In genomic region chr5:103380785-103381527, GRCm38 (mm10) we compare ENCODE assay signal across 16 mouse cellular contexts. TPM values are rescaled to one million over a fixed set of nuclear protein-coding genes. Genes with fewer than 3 reads are reported as not detected.
DNase-seq lines count a peak whose midpoint lies in the region; ATAC-seq and TF ChIP-seq lines count a peak whose summit lies in the region.
"Had no signal": no experiment of that assay in that cellular context is flagged by ENCODE, and none has a peak within 500 bp of the region (broad histone marks: within the 10 kb centered on the region; RNA-seq: fewer than 3 reads in every experiment).

No protein-coding gene starts in this region.

- peak; percentile 47 for TF ChIP-seq CTCF in lung, embryonic 14.5 days (IDR thresholded peaks at IDR 0.05; ENCODE audit: low read depth)

- H3K4me2 ChIP-seq in heart, embryonic 15.5 days = no peak overlapping the region
- H3K4me2 ChIP-seq in heart, embryonic 11.5 days = no peak overlapping the region
- H3K4me2 ChIP-seq in lung, embryonic 14.5 days = no peak overlapping the region
- no peak overlapping the region for H3K4me2 ChIP-seq in forebrain, embryonic 11.5 days (ENCODE audit: low read depth, low read length, severe bottlenecking)
- no peak overlapping the region for H3K4me2 ChIP-seq in hindbrain, embryonic 14.5 days (replicated peaks)
- H3K4me2 ChIP-seq: embryonic facial prominence, embryonic 12.5 days; hindbrain, embryonic 12.5 days; limb, embryonic 13.5 days had no signal

- no peaks in the 10 kb centered on the region for H3K9me3 ChIP-seq in heart, embryonic 15.5 days (replicated peaks)
- H3K9me3 ChIP-seq in heart, embryonic 11.5 days (replicated peaks; ENCODE audit: control insufficient read depth, low read length) = no peaks in the 10 kb centered on the region
- no peaks in the 10 kb centered on the region for H3K9me3 ChIP-seq in lung, embryonic 14.5 days (ENCODE audit: low read depth, low read length)
- no peaks in the 10 kb centered on the region for H3K9me3 ChIP-seq in forebrain, embryonic 11.5 days (ENCODE audit: control insufficient read depth, low read length)
- H3K9me3 ChIP-seq in hindbrain, embryonic 14.5 days (ENCODE audit: control insufficient read depth, low read length) = no peaks in the 10 kb centered on the region
- H3K9me3 ChIP-seq: embryonic facial prominence, embryonic 12.5 days; hindbrain, embryonic 12.5 days; limb, embryonic 13.5 days had no signal

- WGBS in heart, embryonic 15.5 days = 56% methylated on average over 11 of the region's 11 CpGs
- WGBS in heart, embryonic 11.5 days (ENCODE audit: insufficient replicate concordance) = 62% methylated on average over 11 of the region's 11 CpGs
- WGBS in lung, embryonic 14.5 days = 61% methylated on average over 11 of the region's 11 CpGs
- 45% methylated on average over 11 of the region's 11 CpGs for WGBS in forebrain, embryonic 11.5 days
- WGBS in hindbrain, embryonic 14.5 days = 73% methylated on average over 11 of the region's 11 CpGs

- no peak overlapping the region for H3K4me3 ChIP-seq in heart, embryonic 15.5 days
- no peak overlapping the region for H3K4me3 ChIP-seq in heart, embryonic 11.5 days (ENCODE audit: low read depth, low read length)
- H3K4me3 ChIP-seq in lung, embryonic 14.5 days (ENCODE audit: low read depth, low read length) = no peak overlapping the region
- H3K4me3 ChIP-seq in forebrain, embryonic 11.5 days (ENCODE audit: low read depth, low read length) = no peak overlapping the region
- no peak overlapping the region for H3K4me3 ChIP-seq in hindbrain, embryonic 14.5 days (replicated peaks; ENCODE audit: low read length)
- H3K4me3 ChIP-seq: embryonic facial prominence, embryonic 12.5 days; hindbrain, embryonic 12.5 days; limb, embryonic 13.5 days had no signal

- peak overlapping the region; percentile 60 for H3K27ac ChIP-seq in heart, embryonic 15.5 days
- H3K27ac ChIP-seq in heart, embryonic 11.5 days (ENCODE audit: low read depth, low read length) = no peak overlapping the region
- H3K27ac ChIP-seq in lung, embryonic 14.5 days (ENCODE audit: low read depth) = peak overlapping the region; percentile 2; the same call in 1 of the 2 replicates
- no peak overlapping the region for H3K27ac ChIP-seq in forebrain, embryonic 11.5 days (ENCODE audit: low read depth, low read length)
- no peak overlapping the region for H3K27ac ChIP-seq in hindbrain, embryonic 14.5 days
- H3K27ac ChIP-seq: embryonic facial prominence, embryonic 12.5 days; hindbrain, embryonic 12.5 days; limb, embryonic 13.5 days had no signal

- peaks cover 22% of the 10 kb centered on the region for H3K4me1 ChIP-seq in heart, embryonic 15.5 days (replicated peaks)
- H3K4me1 ChIP-seq in heart, embryonic 11.5 days (ENCODE audit: control insufficient read depth, insufficient read depth, low read length) = peaks cover 4% of the 10 kb centered on the region; the same call in 1 of the 2 replicates
- no peaks in the 10 kb centered on the region for H3K4me1 ChIP-seq in lung, embryonic 14.5 days (ENCODE audit: insufficient read depth)
- no peaks in the 10 kb centered on the region; the same call in 1 of the 2 replicates for H3K4me1 ChIP-seq in forebrain, embryonic 11.5 days (replicated peaks; ENCODE audit: control insufficient read depth, insufficient read depth, low read length)
- no peaks in the 10 kb centered on the region for H3K4me1 ChIP-seq in hindbrain, embryonic 14.5 days (replicated peaks; ENCODE audit: control insufficient read depth, insufficient read depth, low read length)

- no peak overlapping the region for H3K9ac ChIP-seq in heart, embryonic 15.5 days
- no peak overlapping the region for H3K9ac ChIP-seq in heart, embryonic 11.5 days (ENCODE audit: low read depth, low read length)
- H3K9ac ChIP-seq in lung, embryonic 14.5 days = no peak overlapping the region
- H3K9ac ChIP-seq in forebrain, embryonic 11.5 days (ENCODE audit: low read length) = no peak overlapping the region
- H3K9ac ChIP-seq in hindbrain, embryonic 14.5 days = no peak overlapping the region
- H3K9ac ChIP-seq: embryonic facial prominence, embryonic 12.5 days; hindbrain, embryonic 12.5 days; limb, embryonic 13.5 days had no signal

- peak; percentile 61 for DNase-seq in lung, embryonic 14.5 days
- no peak for DNase-seq in lung, postnatal 25 days (ENCODE audit: low spot score)
- DNase-seq in forebrain, embryonic 11.5 days (ENCODE audit: low spot score) = no peak
- peak; percentile 9 to 36 for DNase-seq in natural killer cell, adult 2 months (ENCODE audit: low spot score in 2 of 2)
- DNase-seq in left cerebral cortex, adult 8-10 months (ENCODE audit: low spot score in 2 of 2) = no peak
- DNase-seq in hindbrain, embryonic 14.5 days (ENCODE audit: low spot score) = no peak
- DNase-seq: cerebellum, adult 8-10 months; kidney, adult 8-10 months; right cerebral cortex, postnatal 14 days; thymus, postnatal 25 days had no signal

- no peak for ATAC-seq in heart, embryonic 15.5 days (replicated peaks; ENCODE audit: insufficient number of reproducible peaks, insufficient read depth, low FRiP score, low read depth)
- no peak for ATAC-seq in heart, embryonic 11.5 days (replicated peaks; ENCODE audit: insufficient number of reproducible peaks, low FRiP score, low TSS enrichment)
- no peak for ATAC-seq in lung, embryonic 14.5 days (ENCODE audit: insufficient read depth)
- ATAC-seq in forebrain, embryonic 11.5 days (replicated peaks; ENCODE audit: low FRiP score) = 0 out of 2 replicates have a peak, but pooled peaks have one; percentile 30
- ATAC-seq in hindbrain, embryonic 14.5 days (ENCODE audit: low FRiP score) = no peak
- ATAC-seq: lung, postnatal 0 days had no signal

- H3K36me3 ChIP-seq in heart, embryonic 15.5 days = no peaks in the 10 kb centered on the region
- H3K36me3 ChIP-seq in heart, embryonic 11.5 days (ENCODE audit: control insufficient read depth, insufficient read depth, low read length) = no peaks in the 10 kb centered on the region
- no peaks in the 10 kb centered on the region for H3K36me3 ChIP-seq in lung, embryonic 14.5 days (ENCODE audit: insufficient read depth)
- H3K36me3 ChIP-seq in forebrain, embryonic 11.5 days (ENCODE audit: control insufficient read depth, insufficient read depth, low read length) = no peaks in the 10 kb centered on the region
- no peaks in the 10 kb centered on the region for H3K36me3 ChIP-seq in hindbrain, embryonic 14.5 days (replicated peaks; ENCODE audit: control insufficient read depth, insufficient read depth)
- H3K36me3 ChIP-seq: embryonic facial prominence, embryonic 12.5 days; hindbrain, embryonic 12.5 days; limb, embryonic 13.5 days had no signal

- H3K27me3 ChIP-seq in heart, embryonic 15.5 days = peaks cover 11% of the 10 kb centered on the region; the same call in 1 of the 2 replicates
- H3K27me3 ChIP-seq in heart, embryonic 11.5 days (ENCODE audit: control insufficient read depth, insufficient read depth, low read length) = peaks cover 2% of the 10 kb centered on the region; the same call in 1 of the 2 replicates
- H3K27me3 ChIP-seq in lung, embryonic 14.5 days (ENCODE audit: insufficient read depth, low read length) = no peaks in the 10 kb centered on the region
- H3K27me3 ChIP-seq in forebrain, embryonic 11.5 days (ENCODE audit: control insufficient read depth, insufficient read depth, low read length) = no peaks in the 10 kb centered on the region
- H3K27me3 ChIP-seq in hindbrain, embryonic 14.5 days (ENCODE audit: control insufficient read depth, insufficient read depth, low read length) = no peaks in the 10 kb centered on the region
- H3K27me3 ChIP-seq: embryonic facial prominence, embryonic 12.5 days; hindbrain, embryonic 12.5 days; limb, embryonic 13.5 days had no signal

RNA-seq across cellular contexts. Expression of gene Ptpn13, which starts 44.0 kb away (rescaled TPM):
- 5.9 and 8.8 TPM in 2 replicates for polyA plus RNA-seq in heart, embryonic 15.5 days (2015; fragmentation: Nextera tagmentation; extraction: Ambion mirVana)
- 10.8 and 12.3 TPM in 2 replicates for polyA plus RNA-seq in heart, embryonic 11.5 days (2014; fragmentation: Nextera tagmentation; extraction: Ambion mirVana)
- 15.7 and 16.2 TPM in 2 replicates for polyA plus RNA-seq in lung, embryonic 14.5 days (2014; fragmentation: Nextera tagmentation; extraction: Ambion mirVana)
- polyA plus RNA-seq in forebrain, embryonic 11.5 days (2014; fragmentation: Nextera tagmentation; extraction: Ambion mirVana) = 17.4 and 20.3 TPM in 2 replicates
- 10 to 100 TPM; 10.9 to 13.5 (median 11.5) TPM for total RNA-seq in left cerebral cortex, adult 8-10 months (2022)
- 6.8 and 7.8 TPM in 2 replicates for polyA plus RNA-seq in hindbrain, embryonic 14.5 days (2014; fragmentation: Nextera tagmentation; extraction: Ambion mirVana)

Comparison
In these comparisons a context has a peak if more than half of its experiments do, and no peak if none do; other contexts are left out.
1. H3K27ac ChIP-seq: peak in heart, embryonic 15.5 days (single experiment) and lung, embryonic 14.5 days (single experiment); none in heart, embryonic 11.5 days (single experiment), forebrain, embryonic 11.5 days (single experiment) and hindbrain, embryonic 14.5 days (single experiment).
2. DNase-seq: peak in lung, embryonic 14.5 days (single experiment) and natural killer cell, adult 2 months (2 of 2); none in lung, postnatal 25 days (single experiment), forebrain, embryonic 11.5 days (single experiment), left cerebral cortex, adult 8-10 months (0 of 2) and hindbrain, embryonic 14.5 days (single experiment).